Mouse (Mus musculus) kidney, embryonic 15.5 days (tissue): ENCODE data around the gene Galnt18. TPM values are rescaled to one million over a fixed set of nuclear protein-coding genes. Genes with fewer than 3 reads are reported as not detected.

Experiments used
- ATAC-seq: fragments of 200-750 bp; cut with Nextera tagmentation; replicated peaks from 2 replicates; pipeline ENCODE4 v1.8.0; 2017; ENCODE audit warnings: moderate TSS enrichment; ENCODE audit not compliant: low FRiP score
- H3K27ac ChIP-seq: fragments of 300-500 bp; sonication (generic); 2 replicates; pipeline ENCODE4 v1.5.1; 2015; ENCODE audit warnings: mild to moderate bottlenecking, inconsistent platforms
- H3K27me3 ChIP-seq: fragments of 300-500 bp; sonication (generic); 2 replicates; pipeline ENCODE4 v1.6.1; 2015; ENCODE audit warnings: inconsistent platforms
- H3K36me3 ChIP-seq: fragments of 300-500 bp; sonication (generic); 2 replicates; pipeline ENCODE4 v1.6.1; 2015; ENCODE audit warnings: inconsistent platforms
- H3K4me1 ChIP-seq: fragments of 300-500 bp; sonication (generic); 2 replicates; pipeline ENCODE4 v1.6.1; 2015; ENCODE audit warnings: inconsistent platforms
- H3K4me2 ChIP-seq: fragments of 300-500 bp; sonication (generic); 2 replicates; pipeline ENCODE4 v1.6.1; 2015; ENCODE audit warnings: moderate library complexity, mild to moderate bottlenecking, inconsistent platforms
- H3K4me3 ChIP-seq: fragments of 300-500 bp; sonication (generic); replicated peaks from 2 replicates; pipeline ENCODE4 v1.5.1; 2015; ENCODE audit warnings: mild to moderate bottlenecking, inconsistent platforms
- H3K9ac ChIP-seq: fragments of 300-500 bp; sonication (generic); 2 replicates; pipeline ENCODE4 v1.6.1; 2015; ENCODE audit warnings: mild to moderate bottlenecking, inconsistent platforms
- H3K9me3 ChIP-seq: fragments of 300-500 bp; sonication (generic); replicated peaks from 2 replicates; pipeline ENCODE4 v1.6.1; 2016; ENCODE audit warnings: inconsistent platforms
- WGBS: fragments of 180-500 bp; shearing (Covaris S2); methylation state at CpG from one replicate; pipeline ENCODE4 v1.1.7; 2015; ENCODE audit warnings: mixed read lengths; 5-methylcytosine and 5-hydroxymethylcytosine counted together
- polyA plus RNA-seq: library from polyadenylated mRNA; unstranded; fragments of >200 nt; fragmentation: Nextera tagmentation; extraction: Ambion mirVana; gene quantifications from 2 replicates; pipeline ENCODE4 v1.2.1, GENCODE M21; 2015

Gene Galnt18
- polyA plus RNA-seq, 1 experiment from 2014 or later, result 31.8 TPM

DNA sequence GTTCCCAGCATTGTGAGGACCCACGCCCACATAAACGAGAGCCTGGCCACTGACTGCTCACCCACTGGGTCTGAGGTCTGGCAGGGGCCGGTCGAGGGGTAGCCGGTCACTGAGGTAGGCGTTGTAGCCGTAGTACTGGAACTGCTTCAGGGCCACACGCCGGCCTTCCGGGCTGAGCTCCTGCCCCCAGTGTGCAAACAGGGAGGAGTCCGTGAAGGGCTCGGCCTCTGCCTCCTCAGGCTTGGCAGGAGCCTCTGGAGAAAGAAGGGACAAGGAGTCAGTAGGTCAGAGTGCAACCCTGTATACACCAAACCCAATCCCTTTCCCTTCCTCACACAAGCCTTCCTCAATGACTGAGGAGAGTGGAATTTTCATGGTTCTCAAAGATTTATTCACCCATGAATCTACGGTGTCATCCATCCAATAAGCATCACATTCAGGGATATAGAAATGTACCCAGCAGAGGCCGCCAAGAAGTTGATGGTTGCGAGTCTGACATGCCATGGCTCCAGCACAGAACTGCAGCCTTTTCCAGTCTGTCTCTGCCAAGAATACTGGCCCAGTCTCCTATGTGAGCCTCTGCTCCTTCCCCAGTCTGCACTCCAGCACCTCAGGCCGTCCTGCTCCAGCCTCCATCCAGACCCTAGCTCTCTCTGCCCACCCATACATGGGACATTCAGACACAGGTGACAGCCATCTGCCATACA lies 163.4 kb downstream of the Galnt18 start:
- Histone ChIP-seq H3K4me1 (no peaks in the 10 kb centered on the region), H3K9me3 (no peaks in the 10 kb centered on the region), H3K36me3 (no peaks in the 10 kb centered on the region), H3K27me3 (no peaks in the 10 kb centered on the region), H3K4me2 (no peak overlapping the region), H3K4me3 (no peak overlapping the region), H3K9ac (no peak overlapping the region), H3K27ac (no peak overlapping the region)
- WGBS, result 72% methylated on average over 16 of the region's 16 CpGs
- ATAC-seq, result no peak

GRCm38 (mm10) chr7:111614471-111614870 lies 165.3 kb downstream of the Galnt18 start:
- no peaks in the 10 kb centered on the region for H3K4me1 ChIP-seq
- H3K4me3 ChIP-seq, result no peak overlapping the region
- WGBS, result 62% methylated on average over 1 of the region's 1 CpGs
- no peaks in the 10 kb centered on the region for H3K9me3 ChIP-seq
- H3K36me3 ChIP-seq, result no peaks in the 10 kb centered on the region
- H3K27me3 ChIP-seq, result no peaks in the 10 kb centered on the region
- no peak overlapping the region for H3K27ac ChIP-seq
- no peak overlapping the region for H3K9ac ChIP-seq
- no peak overlapping the region for H3K4me2 ChIP-seq
- ATAC-seq, result no peak

- H3K36me3 ChIP-seq, result no peaks in the 10 kb centered on the region
- no peak overlapping the region for H3K4me2 ChIP-seq
- no peak overlapping the region for H3K4me3 ChIP-seq
- H3K9ac ChIP-seq, result no peak overlapping the region
- no peaks in the 10 kb centered on the region for H3K4me1 ChIP-seq
- 79% methylated on average over 2 of the region's 2 CpGs for WGBS
- no peaks in the 10 kb centered on the region for H3K9me3 ChIP-seq
- no peaks in the 10 kb centered on the region for H3K27me3 ChIP-seq
- no peak for ATAC-seq
- H3K27ac ChIP-seq, result no peak overlapping the region
Observed at GRCm38 (mm10) chr7:111607476-111607875, 172.3 kb downstream of the Galnt18 start.

- no peaks in the 10 kb centered on the region for H3K4me1 ChIP-seq
- H3K27me3 ChIP-seq, result no peaks in the 10 kb centered on the region
- ATAC-seq, result no peak
- no peak overlapping the region for H3K27ac ChIP-seq
- no peak overlapping the region for H3K4me3 ChIP-seq
- no peaks in the 10 kb centered on the region for H3K36me3 ChIP-seq
- no peak overlapping the region for H3K9ac ChIP-seq
- H3K4me2 ChIP-seq, result no peak overlapping the region
- no peaks in the 10 kb centered on the region for H3K9me3 ChIP-seq
- WGBS, result 91% methylated on average over 3 of the region's 3 CpGs
Observed at GRCm38 (mm10) chr7:111606091-111606490, 173.7 kb downstream of the Galnt18 start.

DNA sequence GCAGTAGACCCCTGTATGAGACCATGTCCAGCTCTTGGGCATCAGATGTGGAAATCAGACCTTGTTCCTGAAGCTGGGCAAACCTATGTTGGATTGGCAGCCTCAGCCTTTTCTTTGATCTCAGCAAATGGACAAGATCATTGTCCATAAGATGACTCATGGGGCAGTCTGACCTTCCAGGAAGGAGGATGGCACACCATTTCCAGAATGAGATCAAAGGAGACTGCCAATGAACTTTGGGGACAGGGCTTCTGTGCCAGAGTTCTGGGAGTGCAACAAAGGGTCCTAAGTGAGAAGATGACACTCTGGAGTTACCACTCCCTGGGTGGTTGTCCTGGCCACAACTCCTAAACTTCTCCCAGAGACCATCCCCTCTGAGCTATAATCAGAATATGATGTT lies 174.1 kb downstream of the Galnt18 start:
- no peaks in the 10 kb centered on the region for H3K4me1 ChIP-seq

DNA sequence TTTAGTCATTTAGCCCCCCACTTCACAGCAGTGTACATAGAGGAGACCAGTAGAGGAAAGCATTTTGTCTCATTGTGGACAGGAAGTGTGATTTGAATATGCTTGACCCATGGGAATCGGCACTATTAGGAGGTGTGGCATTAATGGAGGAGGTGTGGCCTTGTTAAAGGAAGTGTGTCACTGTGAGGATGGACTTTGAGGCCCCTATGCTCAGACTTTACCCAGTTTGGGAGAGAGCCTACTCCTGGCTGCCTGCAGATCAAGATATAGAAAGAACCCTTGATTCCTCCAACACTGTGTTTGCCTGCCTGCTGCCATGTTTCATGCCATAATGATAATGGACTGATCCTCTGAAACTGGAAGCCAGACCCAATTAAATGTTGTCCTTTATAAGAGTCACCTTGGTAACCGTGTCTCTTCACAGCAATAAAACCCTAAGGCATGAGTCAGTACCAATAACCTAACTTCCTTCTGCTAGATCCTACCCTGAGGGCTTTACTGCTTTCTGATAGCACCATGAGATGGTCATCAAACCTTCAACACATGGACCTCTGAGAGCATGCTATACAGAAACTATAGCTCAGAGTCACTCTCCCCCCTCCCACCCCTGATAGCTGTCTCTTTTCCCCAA lies 175.1 kb downstream of the Galnt18 start:
- Histone ChIP-seq H3K9ac (no peak overlapping the region), H3K27me3 (no peaks in the 10 kb centered on the region), H3K36me3 (no peaks in the 10 kb centered on the region), H3K4me1 (0 out of 2 replicates have a peak, but pooled peaks cover 4% of the 10 kb centered on the region), H3K4me3 (no peak overlapping the region), H3K27ac (no peak overlapping the region), H3K9me3 (no peaks in the 10 kb centered on the region), H3K4me2 (no peak overlapping the region)
- WGBS, result 89% methylated on average over 2 of the region's 2 CpGs
- no peak for ATAC-seq

More for the DNA sequence above, 174.1 kb downstream of the Galnt18 start:
- no peak overlapping the region for H3K4me2 ChIP-seq
- ATAC-seq, result no peak
- no peak overlapping the region for H3K9ac ChIP-seq
- no peak overlapping the region for H3K4me3 ChIP-seq
- H3K9me3 ChIP-seq, result no peaks in the 10 kb centered on the region
- no peaks in the 10 kb centered on the region for H3K36me3 ChIP-seq
- H3K27me3 ChIP-seq, result no peaks in the 10 kb centered on the region
- no peak overlapping the region for H3K27ac ChIP-seq

DNA sequence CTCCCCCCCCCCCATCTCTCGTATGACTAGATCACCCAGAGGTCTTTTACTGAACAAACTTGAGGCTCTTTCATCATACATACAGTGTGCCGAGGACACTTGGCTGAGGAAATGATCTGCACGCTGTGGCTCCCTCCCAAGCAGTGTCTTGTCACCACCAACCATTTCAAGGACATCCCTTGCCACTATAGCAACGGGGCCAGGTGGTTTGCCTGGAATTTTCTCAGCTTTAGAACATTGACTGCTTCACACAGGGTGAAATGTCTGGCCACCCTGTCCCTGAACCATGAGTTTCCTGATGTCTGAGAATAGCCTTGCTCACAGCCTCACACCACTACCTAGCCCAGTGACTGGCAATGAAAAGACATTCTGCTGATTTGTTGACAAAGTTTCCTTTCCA lies 176.6 kb downstream of the Galnt18 start:
- H3K27me3 ChIP-seq, result no peaks in the 10 kb centered on the region
- no peak for ATAC-seq
- H3K4me2 ChIP-seq, result no peak overlapping the region
- H3K27ac ChIP-seq, result no peak overlapping the region
- H3K4me3 ChIP-seq, result no peak overlapping the region
- H3K9ac ChIP-seq, result no peak overlapping the region
- no peaks in the 10 kb centered on the region for H3K36me3 ChIP-seq
- H3K9me3 ChIP-seq, result no peaks in the 10 kb centered on the region
- WGBS, result 82% methylated on average over 4 of the region's 4 CpGs
- H3K4me1 ChIP-seq, result 0 out of 2 replicates have a peak, but pooled peaks cover 4% of the 10 kb centered on the region

GRCm38 (mm10) chr7:111601339-111602067 lies 178.3 kb downstream of the Galnt18 start:
- Histone ChIP-seq H3K9ac (no peak overlapping the region), H3K27ac (no peak overlapping the region), H3K9me3 (no peaks in the 10 kb centered on the region), H3K4me2 (no peak overlapping the region), H3K4me3 (no peak overlapping the region), H3K4me1 (0 out of 2 replicates have a peak, but pooled peaks cover 4% of the 10 kb centered on the region), H3K27me3 (no peaks in the 10 kb centered on the region), H3K36me3 (no peaks in the 10 kb centered on the region)
- ATAC-seq, result no peak
- WGBS, result 81% methylated on average over 4 of the region's 4 CpGs

GRCm38 (mm10) chr7:111600756-111601155 lies 179.0 kb downstream of the Galnt18 start:
- ATAC-seq, result no peak

GRCm38 (mm10) chr7:111593680-111594079 lies 186.1 kb downstream of the Galnt18 start:
- H3K9ac ChIP-seq, result no peak overlapping the region
- H3K4me1 ChIP-seq, result peaks cover 4% of the 10 kb centered on the region
- 93% methylated on average over 6 of the region's 6 CpGs for WGBS
- H3K27ac ChIP-seq, result no peak overlapping the region
- no peak overlapping the region for H3K4me3 ChIP-seq
- no peaks in the 10 kb centered on the region for H3K9me3 ChIP-seq
- H3K36me3 ChIP-seq, result no peaks in the 10 kb centered on the region
- H3K27me3 ChIP-seq, result 0 out of 2 replicates have a peak, but pooled peaks cover 5% of the 10 kb centered on the region
- no peak for ATAC-seq
- no peak overlapping the region for H3K4me2 ChIP-seq

More at GRCm38 (mm10) chr7:111600756-111601155, 179.0 kb downstream of the Galnt18 start:
- Histone ChIP-seq H3K36me3 (no peaks in the 10 kb centered on the region), H3K4me1 (0 out of 2 replicates have a peak, but pooled peaks cover 4% of the 10 kb centered on the region), H3K27me3 (no peaks in the 10 kb centered on the region), H3K27ac (no peak overlapping the region), H3K4me3 (no peak overlapping the region), H3K9me3 (no peaks in the 10 kb centered on the region), H3K4me2 (no peak overlapping the region), H3K9ac (no peak overlapping the region)
- WGBS, result 68% methylated on average over 6 of the region's 6 CpGs

DNA sequence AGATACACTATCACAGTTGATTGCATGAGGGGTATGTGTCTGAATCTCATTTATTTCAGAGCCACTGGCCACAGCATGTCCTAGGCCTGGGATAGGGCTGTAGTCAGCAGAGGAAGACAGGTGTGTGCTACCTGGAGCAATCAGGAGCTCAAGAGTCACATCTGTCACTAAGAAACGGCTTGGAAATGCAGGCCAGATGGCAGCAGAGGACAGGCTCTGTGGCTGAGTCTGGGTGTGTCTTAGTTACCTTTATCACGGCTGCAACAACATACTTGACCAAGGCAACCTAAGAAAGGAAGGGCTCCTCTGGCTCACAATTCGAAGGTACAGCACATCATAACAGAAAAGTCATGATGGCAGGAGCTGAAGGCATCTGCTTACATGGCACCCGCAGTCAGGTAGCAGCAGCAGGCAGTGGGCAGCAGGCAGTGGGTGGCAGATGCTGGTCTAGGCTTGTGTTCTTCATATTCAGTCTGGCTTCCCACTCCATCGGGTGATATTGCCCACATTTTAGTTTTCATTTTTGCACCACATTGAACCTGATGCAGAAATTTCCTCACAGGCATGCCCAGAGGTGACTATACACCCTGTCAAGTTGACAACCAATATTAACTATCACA lies 190.2 kb downstream of the Galnt18 start:
- no peak for ATAC-seq
- Histone ChIP-seq H3K9ac (no peak overlapping the region), H3K27me3 (no peaks in the 10 kb centered on the region), H3K4me1 (peaks cover 13% of the 10 kb centered on the region), H3K9me3 (no peaks in the 10 kb centered on the region), H3K27ac (no peak overlapping the region), H3K36me3 (no peaks in the 10 kb centered on the region), H3K4me2 (no peak overlapping the region), H3K4me3 (no peak overlapping the region)
- WGBS, result 78% methylated on average over 5 of the region's 5 CpGs

DNA sequence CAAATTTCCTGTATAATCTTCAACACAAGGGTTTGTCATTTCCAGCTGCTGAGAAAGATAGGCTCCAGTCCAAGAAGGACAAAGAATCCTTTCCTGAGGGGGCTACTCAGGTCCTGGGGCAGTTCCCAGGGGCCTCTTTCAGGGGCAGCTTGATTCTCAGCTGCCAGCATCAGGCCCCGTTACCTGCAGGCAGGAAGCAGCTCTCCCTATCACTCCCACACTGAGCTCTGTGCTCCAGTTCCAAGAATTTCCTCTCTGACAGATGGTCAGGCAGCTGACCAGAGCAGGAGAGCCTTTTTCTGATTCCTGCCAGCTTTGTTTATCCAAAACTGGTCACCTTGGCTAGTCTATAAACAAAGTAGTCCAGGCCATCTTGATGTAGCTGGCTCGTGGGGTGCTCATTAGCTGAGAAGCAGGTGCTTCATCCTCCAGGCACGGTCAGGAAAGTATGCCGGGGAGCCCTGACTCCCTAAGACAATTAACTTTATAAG lies 191.4 kb downstream of the Galnt18 start:
- no peaks in the 10 kb centered on the region for H3K36me3 ChIP-seq
- 32% methylated on average over 4 of the region's 4 CpGs for WGBS
- H3K4me3 ChIP-seq, result no peak overlapping the region
- H3K27ac ChIP-seq, result no peak overlapping the region
- H3K27me3 ChIP-seq, result no peaks in the 10 kb centered on the region
- H3K4me1 ChIP-seq, result peaks cover 10% of the 10 kb centered on the region
- ATAC-seq, result no peak
- no peak overlapping the region for H3K4me2 ChIP-seq
- no peaks in the 10 kb centered on the region for H3K9me3 ChIP-seq
- H3K9ac ChIP-seq, result no peak overlapping the region
